Mouse (Mus musculus) activated CD4-positive, CD25-positive, alpha-beta regulatory T cell (primary cell): Measurements from ENCODE around the gene Kif4. TPM values are rescaled to one million over a fixed set of nuclear protein-coding genes. Genes with fewer than 3 reads are reported as not detected.

ENCODE experiments used
- polyA plus RNA-seq, 2 experiments: library from polyadenylated mRNA; unstranded; fragments of 100-300 nt; shearing (Covaris generic); gene quantifications; one replicate each; pipeline ENCODE4 v1.2.1; 2017

The Kif4 gene
- polyA plus RNA-seq, result 1 to 10 TPM; 5.9 to 6.9 TPM

DNA sequence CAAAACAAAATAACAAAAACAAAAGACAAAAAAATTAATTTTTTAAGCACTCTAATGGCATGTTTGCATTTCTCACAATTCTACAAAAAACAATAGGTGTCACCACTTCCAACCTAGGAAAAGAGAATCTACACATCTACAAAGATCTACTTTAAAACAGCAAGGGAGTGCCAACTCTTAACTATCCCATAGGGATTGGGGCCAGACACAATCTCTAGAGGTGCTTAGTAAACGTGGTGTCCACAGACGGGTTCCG, at the start of gene Kif4:
Gene Kif4 (plus strand): TSS at position 192 of the 256 bp plus-strand sequence.

GRCm38 (mm10) chrX:100594791-100595190, 30.7 kb upstream of the Kif4 start, which contains the start of gene P2ry4:
Gene P2ry4 (minus strand): TSS chrX:100594869.

DNA sequence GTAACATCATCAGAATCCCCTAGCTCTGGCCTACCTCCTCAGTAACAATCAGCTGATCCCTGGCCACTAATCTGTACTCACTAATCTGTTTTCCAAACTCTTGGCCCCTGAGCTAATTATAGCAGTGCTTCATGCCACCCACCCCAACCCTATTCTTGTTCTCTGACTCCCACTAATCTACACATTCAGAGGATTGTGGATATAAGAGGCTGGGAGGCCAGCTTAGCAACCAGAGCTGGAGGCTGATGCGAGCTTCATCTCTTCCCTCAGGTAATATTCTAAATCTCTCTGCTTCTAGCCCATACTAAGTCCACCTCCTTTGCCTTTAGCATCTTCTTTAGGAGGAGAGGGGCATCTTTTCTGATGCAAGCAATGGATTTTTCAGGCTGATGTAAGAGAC, 20.2 kb upstream of the Kif4 start, which contains the start of gene Arr3:
Gene Arr3 (plus strand): TSS at position 184 of the 400 bp plus-strand sequence.

DNA sequence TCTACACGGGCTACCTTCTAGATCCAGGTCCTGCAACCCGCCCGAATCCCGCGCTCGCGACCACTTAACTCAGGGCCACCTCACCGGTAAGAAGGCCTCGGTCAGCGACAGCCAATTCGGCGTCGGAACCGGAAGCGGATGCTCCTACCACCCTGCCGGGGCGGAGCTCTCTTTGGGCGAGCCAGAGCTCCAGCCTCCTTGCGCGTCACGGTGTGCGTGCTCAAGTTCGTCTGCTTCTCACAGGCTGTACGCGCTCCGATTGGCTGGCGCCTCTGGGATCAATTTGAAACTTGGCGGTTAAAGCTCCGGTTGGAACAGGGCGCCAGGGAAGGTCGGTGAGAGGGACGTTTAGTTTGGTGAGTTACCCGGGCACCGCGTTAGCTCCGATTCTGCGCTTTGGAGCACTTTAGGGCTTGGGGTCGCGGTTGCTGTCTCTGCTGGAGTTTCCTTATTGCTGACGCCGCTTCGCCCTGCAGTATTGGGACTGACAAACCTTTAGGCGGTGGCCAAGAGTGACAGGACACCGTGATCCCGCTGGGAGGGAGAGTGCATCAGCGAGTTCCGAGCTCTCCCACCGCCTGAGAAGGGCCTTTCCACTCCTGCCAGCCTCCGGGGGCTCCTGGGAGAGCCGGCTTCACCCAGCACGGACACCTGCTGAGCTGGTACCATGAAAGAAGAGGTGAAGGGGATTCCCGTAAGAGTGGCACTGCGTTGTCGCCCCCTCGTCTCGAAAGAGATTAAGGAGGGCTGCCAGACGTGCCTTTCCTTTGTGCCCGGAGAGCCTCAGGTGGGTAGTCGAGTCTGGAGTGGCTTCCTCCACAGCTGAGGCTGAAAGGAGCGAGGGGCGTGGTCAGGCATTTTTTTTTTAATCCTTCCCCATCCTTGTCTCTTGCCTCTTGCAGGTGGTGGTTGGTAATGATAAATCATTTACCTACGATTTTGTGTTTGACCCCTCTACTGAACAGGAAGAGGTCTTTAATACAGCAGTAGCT, 561 bp downstream of the Kif4 start, which contains the start of gene Pdzd11:
Gene Pdzd11 (minus strand): TSS at position 767 of the 992 bp plus-strand sequence.

DNA sequence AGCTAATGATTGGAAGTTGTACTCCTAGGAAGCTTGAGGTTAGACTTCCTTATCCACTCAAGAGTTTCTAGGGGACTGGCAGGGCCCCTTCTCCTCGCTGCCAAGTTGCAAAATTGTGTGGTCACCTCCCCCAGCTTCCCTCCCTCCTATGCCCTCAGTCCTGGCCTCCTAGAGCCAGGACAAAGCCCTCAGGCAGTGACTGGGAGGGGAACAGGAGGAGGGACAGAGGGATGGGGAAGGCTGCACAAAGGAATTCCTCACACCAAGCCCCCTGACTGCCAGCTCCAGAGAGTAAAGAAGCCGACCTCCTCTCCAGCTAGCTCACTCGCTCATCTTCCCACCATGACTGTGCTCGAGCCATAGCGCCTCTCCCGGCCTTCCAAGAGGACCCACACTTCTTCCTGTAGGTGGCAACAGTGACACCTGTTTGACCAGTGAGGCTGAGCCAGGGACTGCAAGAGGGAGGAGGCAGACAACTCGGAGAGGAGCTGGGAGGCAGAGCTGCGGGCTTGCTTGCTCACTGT, 104.2 kb downstream of the Kif4 start, which contains the start of gene Gdpd2:
Gene Gdpd2 (plus strand): TSS at position 209 of the 524 bp plus-strand sequence.

DNA sequence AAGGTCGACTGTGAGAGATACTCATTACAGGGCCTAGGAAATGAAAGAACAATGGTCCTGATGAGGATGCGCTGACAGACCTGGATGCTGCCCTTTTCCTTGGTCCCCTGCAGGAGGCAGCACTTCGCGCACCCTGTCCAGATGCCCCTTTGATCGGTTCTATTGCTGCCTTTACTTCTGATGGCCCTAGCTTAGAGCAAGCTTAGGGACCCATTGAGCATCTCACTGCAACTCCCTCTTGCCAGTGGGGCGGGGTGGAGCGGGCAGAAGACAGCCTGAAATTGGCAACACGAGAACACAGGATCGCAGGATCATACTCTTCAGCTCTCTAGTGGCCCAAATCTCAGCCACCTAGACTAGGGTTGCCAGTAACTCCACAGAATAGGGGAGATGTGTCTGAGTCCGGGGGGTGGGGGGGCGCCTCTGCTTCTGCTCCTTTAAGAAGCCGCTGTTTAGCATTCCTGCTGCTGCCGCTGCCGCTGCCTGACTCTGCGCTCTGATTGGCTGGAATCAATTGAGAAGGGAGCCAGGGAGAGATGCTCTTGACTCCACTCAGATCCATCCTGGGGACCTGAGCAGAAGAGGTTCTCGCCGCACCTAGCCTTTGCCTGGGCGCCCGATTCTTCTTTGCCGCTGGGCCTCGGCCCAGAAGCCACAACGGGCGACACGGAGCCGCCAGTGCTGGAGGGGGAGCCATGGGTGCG, 141.8 kb downstream of the Kif4 start, which contains the start of gene Dlg3:
Gene Dlg3 (plus strand): TSS at position 542 of the 704 bp plus-strand sequence.

Other genes starting within 250 kb of the Kif4 start
- gene Otud6a, start 196.7 kb upstream of the Kif4 start, polyA plus RNA-seq, result not detected
- under 1 TPM; 0.25 to 0.29 TPM for gene Awat2, start 183.0 kb upstream of the Kif4 start, polyA plus RNA-seq
- 10 to 100 TPM; 38.6 to 46.2 TPM for gene Igbp1, start 131.4 kb upstream of the Kif4 start, polyA plus RNA-seq
- under 1 TPM; 0.07 to 0.08 TPM for gene Dgat2l6, start 100.9 kb upstream of the Kif4 start, polyA plus RNA-seq
- under 1 TPM in 1 of 2 experiments, not detected in 1; 0.12 TPM for gene Awat1, start 53.5 kb upstream of the Kif4 start, polyA plus RNA-seq
- gene P2ry4, start 30.9 kb upstream of the Kif4 start, polyA plus RNA-seq, result under 1 TPM in 1 of 2 experiments, not detected in 1; 0.25 TPM
- gene Arr3, start 20.2 kb upstream of the Kif4 start, polyA plus RNA-seq, result not detected
- gene Pdzd11, start 831 bp downstream of the Kif4 start, polyA plus RNA-seq, result 10 to 100 TPM; 52.3 to 60.7 TPM
- gene Gdpd2, start 104.1 kb downstream of the Kif4 start, polyA plus RNA-seq, result not detected
- gene Dlg3, start 142.0 kb downstream of the Kif4 start, polyA plus RNA-seq, result 1 to 10 TPM; 5.7 to 8.0 TPM